Mouse (Mus musculus): ENCODE measurements around the gene 1520401A03Rik.

- TF ChIP-seq CTCF (IDR thresholded peaks at IDR 0.05; ENCODE audit: extremely low read depth, insufficient read depth, low read length), result no peak
- no peak for TF ChIP-seq POLR2A (IDR thresholded peaks at IDR 0.05; ENCODE audit: extremely low read depth, insufficient read depth, low read length)
Observed at GRCm38 (mm10) chr17:23670516-23671074, 52.0 kb downstream of the 1520401A03Rik start.

Measured in cortical plate, adult 2 months (tissue).